Mouse (Mus musculus): ENCODE measurements at regions not wholly inside any gene's neighbourhood (a gene's known extent, or its start where the extent isn't known, plus 50 kb on each side); places are given as distances from the start of the nearest gene placed in this dataset.

DNA sequence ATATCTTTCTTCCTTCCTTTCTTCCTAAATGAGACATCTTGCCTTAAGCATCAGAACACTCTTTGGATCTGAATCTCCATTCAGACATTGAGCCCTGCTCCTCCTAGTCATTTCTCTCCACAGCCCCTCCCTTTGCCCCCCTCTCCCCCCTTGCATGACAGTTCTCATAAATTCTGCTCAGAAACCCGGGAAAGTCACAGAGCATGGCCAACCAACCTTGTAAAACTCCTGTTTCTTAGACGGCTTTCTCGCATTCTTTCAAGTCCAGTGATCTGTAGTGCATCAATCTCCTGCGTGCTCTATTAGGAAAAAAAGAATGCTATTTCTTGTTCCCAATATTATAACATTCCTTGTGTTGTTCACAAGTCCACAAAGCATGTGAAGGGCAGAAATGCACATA lies 124.6 kb downstream of the Ugt8a start:
- no peak for DNase-seq

GRCm38 (mm10) chr3:125812829-125813228 lies 125.6 kb downstream of the Ugt8a start:
- DNase-seq = peak; percentile 46 to 49

GRCm38 (mm10) chr3:125794606-125795005 lies 143.8 kb downstream of the Ugt8a start:
- DNase-seq = no peak

DNA sequence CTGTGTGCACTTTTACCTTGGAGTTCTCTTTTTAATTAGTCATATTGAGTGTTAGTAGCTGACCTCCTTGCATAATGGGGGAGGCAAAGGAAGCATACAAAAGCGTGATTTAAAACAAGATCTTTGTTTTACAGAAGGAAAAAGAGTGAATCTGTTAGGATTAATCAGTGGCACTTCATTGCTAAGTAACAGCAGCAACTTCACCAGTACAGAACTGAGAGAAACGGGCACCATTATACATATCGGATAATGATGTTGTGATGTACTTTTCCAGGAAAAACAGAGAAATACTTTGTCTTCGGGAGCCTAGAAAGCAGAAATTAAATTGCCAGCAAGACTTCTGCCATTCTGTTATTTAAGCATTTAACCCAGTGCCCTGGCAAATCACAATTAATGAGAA lies 157.1 kb downstream of the Ugt8a start:
- DNase-seq = no peak

GRCm38 (mm10) chr3:125780251-125780650 lies 158.2 kb downstream of the Ugt8a start:
- DNase-seq = no peak
